Mouse (Mus musculus): ENCODE results near the gene Lsg1.

Lsg1 gene

DNA sequence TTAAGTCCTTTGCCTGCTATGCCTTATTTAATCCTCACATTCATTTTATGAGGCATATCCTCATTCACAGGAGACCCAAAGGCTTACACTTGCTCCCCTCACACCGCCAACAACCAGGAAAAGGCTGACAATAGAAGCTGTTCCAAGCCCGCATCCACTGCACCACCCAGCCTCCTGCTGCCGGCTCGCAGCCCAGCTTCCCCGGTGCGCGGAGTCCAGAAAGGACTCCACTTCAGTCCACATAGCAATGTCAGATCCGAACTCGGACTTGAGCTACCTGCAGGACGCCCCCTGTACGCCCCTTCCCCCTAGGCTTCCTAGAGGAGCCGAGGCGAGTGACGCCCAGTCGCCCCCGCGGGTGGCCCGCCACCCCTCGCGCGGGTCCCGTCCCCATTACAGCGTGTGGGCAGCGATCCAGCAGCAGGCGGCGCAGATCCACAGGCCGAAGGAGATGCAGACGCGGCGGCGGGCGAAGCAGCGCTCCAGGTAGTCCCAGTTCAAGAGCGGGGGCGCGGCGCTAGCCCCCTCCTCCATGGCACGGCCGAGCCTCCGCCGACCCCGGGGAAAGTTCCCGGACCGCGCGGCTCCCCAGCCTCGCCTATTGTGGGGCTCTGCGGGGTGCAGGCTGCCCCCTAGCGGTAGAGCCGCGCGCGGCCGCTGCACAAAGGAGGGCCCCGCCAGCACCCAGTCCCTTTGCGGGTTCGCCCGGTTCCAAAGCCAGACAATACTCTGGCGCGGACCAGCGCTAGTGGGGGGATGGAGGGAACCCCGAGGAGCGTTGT lies 37.2 kb downstream of the Lsg1 start:
- peak; percentile 77 to 79 for DNase-seq

DNA sequence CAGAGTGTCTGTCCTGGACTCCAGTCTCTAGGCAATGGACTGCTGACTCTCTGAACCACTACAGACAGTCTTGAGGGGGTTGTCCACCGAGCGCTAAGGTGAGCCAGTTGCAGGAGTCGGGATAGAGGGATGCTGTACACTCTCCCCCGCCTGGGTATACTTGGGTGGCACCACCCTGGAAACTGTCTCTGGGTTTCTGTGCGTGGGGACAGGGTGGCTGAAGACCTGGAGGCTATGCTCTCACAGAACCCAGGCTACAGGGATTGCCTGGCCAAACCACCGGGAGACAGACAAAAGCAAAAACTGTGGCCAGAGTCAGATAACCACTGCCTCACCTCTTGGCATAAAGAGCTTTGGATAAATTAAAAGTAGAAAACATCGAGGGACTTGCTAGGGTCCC lies 37.9 kb downstream of the Lsg1 start:
- no peak for DNase-seq

DNA sequence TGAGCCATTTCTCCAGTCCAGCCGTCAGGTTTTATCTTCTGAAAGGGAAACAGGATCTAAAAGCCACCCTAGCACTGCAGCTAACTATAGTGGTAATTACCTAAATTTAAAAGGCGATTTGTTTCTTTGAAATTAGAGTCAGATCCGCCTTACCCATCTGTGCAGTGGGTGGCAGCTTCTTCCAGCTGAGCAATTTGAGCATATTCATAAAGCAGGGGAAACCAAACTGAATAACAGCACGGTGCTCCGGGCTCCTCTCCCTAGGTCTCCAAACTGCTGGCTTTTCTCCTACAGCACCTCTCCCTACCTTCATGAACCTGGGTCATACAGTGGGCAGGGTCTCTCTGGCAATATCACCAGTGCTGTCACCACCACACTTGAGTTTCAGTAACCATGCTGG lies 39.1 kb downstream of the Lsg1 start:
- DNase-seq, result no peak

DNA sequence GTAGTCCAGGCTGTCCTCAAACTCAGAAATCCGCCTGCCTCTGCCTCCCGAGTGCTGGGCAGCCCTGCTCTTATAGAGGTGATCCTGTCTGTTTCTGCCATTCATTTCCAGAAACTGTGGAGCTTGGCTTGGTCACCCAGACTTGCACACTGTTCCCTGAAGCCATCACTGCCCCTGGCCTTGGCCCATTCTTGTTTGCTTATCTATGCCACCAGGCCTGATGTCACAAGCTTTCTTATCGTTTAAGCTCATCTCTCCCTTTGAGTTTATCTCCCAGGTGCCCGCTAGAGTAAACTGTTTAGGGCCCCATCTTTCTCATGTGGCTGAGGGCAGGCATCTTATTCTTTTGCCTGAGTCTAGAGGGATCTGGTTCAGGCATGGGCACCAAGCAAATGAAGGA lies 42.7 kb downstream of the Lsg1 start:
- no peak for DNase-seq

DNA sequence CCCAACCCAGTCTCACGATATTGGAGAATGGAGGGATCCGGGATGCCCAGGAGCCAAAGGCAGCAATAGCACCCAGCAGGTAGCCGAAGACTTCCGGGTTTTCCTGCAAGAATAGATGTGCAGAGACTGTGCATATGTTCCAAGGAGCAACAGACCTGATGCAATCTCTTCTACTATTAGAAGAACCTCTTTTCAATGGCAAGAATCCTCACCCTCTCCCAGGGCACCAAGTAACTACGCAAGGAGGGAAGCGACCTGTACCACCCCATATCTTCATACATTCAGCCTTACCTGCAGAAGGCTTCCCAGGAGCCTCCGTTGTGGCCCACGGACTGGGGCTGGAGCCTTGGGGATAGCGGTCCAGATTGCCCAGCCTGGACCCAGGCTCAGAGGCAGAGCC lies 44.0 kb downstream of the Lsg1 start:
- no peak for DNase-seq

DNA sequence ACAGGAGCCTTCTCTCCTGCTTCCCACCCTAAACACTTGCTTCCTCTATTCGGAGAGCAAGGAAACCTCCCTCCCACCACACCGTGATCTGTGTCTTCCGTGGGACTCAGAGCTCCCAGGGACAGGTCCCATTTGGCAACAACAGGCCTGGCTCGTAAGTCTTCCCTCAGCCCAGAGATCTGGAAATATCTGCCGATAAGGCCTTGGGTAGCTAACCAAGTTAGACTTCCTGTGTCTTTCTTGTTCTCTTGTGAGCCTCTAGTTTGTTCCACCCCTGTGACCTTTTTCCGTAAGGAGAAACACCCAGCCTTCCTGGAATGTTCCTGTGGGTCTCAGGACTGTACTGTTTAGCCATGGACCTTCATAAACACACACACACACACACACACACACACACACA lies 44.6 kb downstream of the Lsg1 start:
- DNase-seq, result no peak

DNA sequence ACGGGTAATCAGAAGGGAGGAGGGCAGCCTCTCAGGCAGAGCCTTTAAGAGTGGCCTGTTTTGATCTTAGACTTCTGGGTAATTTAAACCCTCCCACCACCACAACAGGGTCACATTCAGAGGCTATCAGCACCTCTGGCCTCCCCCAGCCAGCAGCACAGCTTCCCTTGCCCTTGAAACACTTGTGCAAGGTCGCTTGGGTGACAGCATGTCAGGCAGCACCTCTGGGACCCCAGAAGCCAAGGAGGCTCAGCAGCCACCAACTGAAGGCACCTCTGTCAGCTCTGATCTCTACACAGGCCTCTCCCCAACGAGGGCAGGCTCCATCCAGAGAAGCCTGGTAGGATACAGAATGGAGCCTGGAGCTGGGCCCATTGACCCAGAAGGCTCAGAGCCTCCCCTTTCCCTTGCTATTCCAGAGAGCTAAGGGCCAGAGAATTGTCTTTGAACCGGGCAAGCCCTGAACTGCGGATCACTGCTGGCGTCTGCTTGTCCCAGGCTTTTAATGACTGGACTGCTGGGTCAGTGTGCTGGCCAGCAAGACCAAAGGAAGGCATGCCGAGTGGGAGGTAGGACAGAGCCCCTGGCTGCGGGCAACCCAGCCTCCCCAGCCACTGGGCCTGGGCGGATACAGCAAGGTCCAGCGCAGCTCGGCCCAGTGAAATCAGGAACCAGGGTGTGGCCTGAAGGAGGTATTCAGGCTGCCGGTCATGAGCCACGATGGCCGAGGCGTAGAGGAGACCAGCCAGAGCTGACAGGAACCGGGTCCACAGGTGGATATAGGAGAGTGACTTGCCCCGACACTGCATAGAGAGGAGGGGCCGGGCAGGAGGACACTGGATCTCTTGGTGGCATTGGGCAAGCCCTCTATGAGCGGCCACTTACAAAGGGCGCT lies 47.0 kb downstream of the Lsg1 start:
- peak in 1 of 2 experiments; percentile 55 for DNase-seq

DNA sequence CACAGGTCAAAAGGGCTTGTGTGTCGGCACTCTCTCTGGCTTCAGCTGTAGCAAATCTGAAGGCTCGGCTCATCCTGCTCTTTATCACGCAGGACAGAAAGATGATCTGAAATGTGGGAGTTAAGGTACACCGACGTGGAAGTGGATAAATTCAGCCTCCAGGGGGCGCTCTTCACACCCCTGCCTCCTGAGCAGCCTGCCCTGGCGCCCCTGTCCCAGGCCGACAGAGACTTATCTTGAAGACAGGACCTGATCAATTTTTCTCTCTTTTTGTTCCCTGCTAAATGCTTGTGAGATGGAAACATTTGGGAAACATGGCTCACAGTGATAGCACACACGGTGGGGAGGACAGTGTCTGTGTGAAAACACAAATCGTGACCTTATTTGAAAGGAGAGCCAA lies 48.0 kb downstream of the Lsg1 start:
- DNase-seq, result peak; percentile 62 to 70

DNA sequence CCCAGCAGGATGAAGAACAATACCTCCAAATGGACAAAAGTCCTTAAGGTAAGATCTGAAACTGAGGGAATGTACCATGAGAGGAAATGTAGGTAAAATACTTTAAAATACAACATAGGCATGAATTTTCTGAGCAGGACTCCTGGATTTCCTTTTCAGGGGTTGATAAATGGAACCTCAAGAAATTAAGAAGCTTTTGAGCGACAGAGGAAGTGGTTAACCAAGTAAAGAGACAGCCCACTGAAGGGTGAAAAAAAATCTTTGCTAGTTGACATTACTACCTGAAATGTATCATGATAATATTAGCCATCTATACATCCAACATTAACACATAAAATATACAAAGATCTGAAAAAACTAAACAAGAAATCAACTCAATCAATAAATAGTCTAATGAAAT lies 52.3 kb downstream of the Lsg1 start:
- no peak for DNase-seq

DNA sequence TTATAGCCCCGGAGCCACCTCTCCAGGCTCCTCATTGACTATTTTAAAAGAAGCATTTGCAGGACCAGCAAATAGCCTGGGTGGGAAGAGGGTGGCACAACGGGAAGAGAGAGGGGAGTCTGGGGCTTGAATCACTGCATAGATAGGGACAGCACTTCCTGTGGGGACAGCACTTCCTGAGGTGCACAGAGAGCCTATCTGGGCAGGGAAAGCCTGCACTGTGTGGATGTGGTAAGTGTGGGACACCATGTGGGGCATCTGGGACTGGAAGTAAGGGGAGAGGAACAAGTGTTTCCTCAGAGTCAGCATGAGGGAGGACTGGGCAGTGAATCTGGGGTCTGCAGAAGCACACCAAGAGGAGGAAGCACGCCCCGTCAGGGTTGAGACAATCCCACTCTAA lies 53.8 kb downstream of the Lsg1 start:
- DNase-seq, result no peak

DNA sequence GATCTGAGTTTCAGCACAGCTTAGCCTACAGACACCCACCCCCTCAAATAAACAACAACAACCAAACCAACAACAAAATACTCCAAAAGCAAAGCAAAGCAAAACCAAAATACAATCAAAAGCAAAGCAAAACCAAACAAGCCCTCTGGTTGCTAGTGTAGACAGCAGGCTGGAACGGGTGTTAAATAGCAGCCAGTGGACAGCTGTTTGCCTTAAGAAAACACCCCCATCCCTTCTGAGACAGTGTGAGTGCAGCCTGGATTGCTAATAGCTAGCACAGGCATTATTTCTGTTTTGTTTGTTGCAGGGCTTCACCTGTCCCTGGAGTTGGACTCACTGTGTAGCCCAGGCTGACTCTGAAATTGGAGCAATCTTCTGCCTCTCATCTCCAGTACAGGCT lies 54.5 kb downstream of the Lsg1 start:
- DNase-seq, result no peak

DNA sequence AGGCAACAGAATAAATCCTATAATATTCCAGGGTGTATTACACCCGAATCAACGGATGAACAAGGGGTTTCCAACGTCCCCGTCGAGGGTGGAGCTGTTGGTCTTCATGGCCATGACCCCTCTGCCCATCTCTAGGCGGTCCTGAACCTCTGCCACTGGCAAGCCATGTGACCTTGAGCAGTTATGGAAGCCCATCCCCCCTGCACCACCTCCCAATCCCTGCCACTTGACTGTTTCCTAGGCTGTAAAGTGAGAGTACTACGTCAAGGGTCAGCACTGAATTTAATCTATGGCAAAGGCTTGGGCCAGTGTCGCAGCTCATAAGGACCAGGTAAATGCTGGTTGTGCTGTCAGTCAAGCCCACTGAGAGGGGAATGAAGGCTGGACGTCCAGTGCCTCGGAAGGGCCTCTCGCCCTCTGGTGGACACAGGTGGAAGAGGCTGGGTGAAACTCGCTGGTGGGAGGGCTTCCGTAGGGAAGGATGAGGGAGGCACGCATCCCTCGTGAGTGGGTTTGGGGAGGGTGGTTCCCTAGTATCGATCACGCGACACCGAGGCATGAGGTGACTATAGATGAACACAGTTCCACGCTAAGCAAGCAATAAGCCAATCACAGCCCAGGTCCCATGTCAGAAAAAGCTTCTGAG lies 55.5 kb downstream of the Lsg1 start:
- DNase-seq, result peak; percentile 52 to 65

DNA sequence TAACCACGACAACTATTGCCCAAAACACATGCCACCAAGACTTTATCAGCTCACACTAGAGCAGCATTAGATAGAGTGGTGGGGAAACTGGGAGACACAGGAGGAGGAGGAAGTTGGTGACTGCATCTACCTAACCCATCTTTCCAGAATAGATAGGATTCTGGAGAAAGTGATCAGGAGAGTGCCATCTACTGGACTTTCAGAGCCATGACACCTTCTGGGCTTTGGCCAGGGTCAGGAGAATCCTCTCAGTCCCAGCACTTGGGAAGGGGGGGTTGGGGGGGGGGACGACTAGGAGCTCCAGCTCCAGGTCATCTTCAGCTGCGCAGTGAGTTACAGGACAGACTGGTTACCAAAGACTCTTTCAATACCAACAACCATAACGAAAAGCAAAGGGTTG lies 56.6 kb downstream of the Lsg1 start:
- DNase-seq, result no peak

DNA sequence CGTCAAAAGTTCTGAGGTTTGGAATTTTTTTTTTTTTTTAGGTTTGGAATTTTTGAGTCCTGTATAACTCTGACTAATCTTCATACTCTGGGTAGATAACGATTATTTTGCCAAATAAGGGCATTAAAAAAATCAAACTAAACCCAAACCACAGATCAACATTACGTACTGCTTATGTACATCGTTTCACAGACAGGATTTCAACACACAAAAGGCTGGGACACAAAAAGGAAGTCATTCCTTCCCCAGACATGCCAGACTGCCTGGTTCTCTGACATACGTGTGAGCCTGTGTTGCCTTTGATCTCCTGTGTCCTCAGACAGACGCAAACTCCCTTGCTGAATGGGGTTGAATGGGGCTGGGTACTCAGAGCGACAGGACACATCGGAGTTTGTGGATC lies 59.0 kb downstream of the Lsg1 start:
- no peak for DNase-seq

DNA sequence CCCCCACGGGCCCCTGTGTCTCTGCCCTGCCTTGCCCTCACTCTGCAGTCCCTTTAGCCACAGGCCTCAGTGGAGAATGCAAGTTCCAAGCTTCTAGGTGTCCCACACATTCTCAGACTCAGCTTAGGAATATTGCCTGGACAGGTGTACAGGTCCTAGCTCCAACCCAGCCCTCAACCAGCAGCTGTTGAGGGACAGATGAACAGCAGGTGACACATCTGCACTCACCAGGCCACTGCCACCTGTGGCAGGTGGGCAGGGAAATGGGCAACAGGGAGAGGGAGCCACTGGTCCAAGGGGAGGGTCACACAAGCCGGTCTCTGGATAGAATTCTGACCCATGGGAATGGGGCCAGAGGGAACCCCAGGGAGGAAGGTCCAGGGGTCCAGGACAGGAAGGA lies 59.5 kb downstream of the Lsg1 start:
- DNase-seq, result no peak

DNA sequence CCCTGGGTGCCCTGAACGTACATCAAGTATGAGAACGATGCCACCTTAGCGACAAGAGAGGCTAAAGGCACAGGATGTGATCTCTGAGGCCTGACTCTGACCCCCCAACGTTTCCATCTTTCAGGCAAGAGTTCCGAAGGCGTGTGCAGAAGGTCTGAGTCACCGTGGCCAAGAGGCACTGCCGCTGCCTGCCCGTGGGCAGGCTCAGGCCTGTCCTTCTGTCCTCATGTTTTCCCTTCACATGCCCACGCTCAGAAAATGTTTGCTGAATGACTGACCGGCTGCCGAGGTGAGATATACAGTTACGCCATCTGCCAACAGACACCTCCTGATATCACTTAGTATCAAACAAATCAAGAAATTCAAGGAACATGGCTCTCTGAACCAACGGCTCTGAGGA lies 61.6 kb downstream of the Lsg1 start:
- DNase-seq, result no peak

DNA sequence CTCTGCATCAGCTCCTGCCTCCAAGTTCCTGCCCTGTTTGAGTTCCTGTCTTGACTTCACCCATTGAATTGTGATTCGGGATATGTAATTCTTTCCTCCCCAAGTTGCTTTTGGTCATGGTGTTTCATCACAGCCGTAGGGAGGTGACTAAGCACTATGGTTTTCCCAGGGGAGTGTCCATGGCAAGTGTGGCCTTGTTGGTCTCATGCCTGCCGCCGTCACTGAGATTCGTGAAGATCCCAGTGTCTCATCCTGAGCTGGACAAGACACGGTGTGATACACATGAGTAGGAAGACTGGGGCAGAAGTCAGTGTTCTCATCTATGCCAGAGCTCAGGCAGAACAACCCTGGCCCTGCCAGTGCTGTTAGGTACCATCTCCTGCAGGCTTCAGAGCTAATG lies 62.9 kb downstream of the Lsg1 start:
- no peak for DNase-seq

DNA sequence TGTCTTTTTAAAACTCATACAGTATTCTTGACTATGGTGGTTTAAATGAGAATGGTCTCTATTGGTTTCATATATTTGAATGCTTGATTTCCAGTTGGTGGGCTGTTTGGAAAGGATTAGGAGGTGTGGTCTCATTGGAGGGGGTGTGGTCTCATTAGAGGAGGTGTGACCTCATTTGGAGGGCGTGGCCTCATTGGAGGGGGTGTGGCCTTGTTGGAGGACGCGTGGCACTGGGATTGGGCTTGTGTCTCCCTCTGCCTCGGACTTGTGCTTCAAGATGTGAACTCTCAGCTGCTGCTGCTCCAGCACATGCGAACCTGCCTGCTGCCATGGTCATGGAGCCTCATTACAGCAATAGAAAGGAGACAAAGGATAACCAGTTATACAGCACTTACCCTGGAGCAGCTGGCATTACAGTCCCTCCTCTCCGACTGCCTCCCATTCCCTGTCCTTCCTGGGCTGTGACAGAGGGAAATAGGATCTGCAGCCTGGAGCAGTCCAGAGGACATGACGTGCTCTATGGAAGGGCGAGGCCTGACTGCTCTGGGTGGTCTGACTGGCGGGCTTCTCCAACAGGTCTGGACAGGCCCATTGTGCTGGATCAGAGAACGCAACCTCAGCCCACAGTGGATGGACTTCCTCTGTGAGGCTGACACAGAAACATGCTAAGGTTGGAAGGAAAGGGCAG lies 65.0 kb downstream of the Lsg1 start:
- no peak for DNase-seq

DNA sequence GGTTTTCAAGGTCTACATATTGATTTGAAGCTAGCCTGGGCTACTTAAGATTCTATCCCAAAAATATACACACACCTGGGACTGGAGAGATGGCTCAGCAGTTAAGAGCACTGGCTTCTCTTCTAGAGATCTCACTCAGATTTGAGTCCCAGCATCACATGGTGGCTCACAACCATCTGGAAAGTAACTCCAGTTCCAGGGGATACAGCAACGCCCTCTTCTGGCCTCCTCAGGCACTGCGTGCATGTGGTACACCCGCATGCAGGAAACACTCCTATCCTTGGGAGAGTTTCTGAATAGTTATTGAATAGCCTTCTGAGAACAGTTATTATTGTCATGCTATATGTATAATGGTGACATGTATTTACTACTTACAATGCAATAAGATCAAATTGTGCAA lies 66.2 kb downstream of the Lsg1 start:
- DNase-seq, result no peak

DNA sequence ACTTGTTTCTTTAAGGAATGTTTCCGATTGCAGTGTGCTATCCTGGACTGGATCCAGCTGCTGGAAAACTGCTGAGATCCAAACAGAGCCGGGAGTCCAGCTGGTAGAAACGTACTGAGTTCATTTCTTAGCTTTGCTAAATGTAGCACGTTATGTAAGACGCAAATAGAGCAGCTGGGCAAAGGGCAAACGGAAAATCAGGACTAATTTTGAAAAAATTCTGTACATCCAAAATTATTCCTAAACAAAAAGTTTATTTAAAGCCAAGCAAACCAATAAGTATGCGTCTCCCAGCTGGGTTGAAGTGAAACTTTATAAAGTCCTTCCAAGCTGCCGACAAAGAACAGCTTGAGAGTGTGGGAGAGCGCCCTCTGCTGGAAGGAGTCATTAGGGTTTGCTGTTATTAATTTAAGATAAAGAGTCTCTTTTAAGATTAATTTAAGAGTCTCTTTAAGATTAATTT lies 67.0 kb downstream of the Lsg1 start:
- peak; percentile 86 to 94 for DNase-seq

DNA sequence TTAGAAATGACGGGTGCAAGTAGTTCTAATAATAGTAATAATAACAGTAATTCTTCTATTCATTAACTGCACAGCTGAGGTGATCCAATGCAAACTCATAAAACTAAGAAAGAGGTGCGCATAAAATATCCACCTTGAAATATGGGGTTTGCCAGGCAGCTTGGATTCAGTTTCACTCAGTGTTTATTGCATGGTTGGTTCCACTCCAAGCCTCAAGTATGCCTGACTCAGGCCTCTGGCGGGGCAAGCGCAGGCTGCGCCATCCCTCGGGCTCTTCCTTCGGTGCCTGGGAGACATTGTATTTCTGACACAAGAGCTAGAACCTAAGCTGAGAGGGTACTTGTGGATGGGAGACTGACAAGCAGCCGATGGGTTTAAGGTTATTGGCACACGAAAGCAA lies 68.8 kb downstream of the Lsg1 start:
- DNase-seq, result no peak

DNA sequence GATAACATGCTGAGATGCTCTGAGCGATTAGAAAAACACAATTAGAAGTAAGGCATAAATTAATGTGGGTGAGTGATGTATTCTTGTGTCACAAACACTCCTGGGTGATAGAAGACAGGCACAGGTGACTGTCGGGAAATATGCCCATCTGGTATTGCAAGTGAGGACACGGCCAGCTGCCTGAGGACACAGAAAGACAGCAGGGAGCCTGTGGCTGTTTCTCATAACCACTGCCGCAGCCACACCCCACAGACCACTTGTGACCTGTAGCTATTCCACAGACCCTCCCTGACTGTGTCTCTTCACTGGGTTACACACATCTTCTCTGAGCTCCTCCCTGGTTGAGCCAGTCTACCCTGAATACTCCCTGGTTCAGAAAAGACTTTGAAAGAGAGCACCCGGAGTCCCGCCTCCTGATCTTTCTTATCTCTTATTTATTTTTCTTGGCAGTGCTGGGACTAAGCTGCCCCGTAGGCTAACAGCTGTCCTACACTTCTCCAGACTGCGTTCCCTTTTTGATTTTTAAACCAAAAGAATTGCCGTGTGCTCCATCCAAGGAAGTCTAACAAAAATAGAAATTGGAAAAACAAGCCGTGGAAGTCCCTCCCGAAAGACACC lies 69.6 kb downstream of the Lsg1 start:
- DNase-seq, result no peak

DNA sequence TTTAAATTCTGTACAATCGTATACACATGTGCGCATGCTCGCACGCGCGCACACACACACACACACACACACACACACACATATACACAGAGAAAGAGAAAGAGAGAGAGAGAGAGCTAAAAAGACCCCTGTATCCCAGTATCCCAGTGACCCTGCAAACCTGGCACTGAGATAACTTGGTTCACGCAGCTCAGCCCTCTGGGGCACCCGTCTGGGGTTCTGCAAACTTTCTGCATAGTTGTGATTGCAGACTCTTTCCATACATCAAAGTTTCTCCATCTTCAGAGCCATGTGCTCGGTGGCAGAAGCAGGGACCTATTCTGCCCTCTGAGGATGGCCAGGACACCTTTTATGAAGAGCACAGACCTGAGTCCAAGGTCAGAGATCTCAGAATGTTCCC lies 70.4 kb downstream of the Lsg1 start:
- DNase-seq, result no peak
